Mouse (Mus musculus) frontal cortex, adult 2 months (tissue): Measurements from ENCODE around the gene Cyp21a1. TPM values are rescaled to one million over a fixed set of nuclear protein-coding genes. Genes with fewer than 3 reads are reported as not detected.
"Not testable (repeated sequence)": the region's sequence is repeated elsewhere in the genome, so short reads cannot be mapped to it uniquely, and the experiment has no call there.

Experiments
- DNase-seq, 2 experiments: peaks; one replicate each; pipeline ENCODE4 v3.0.0; 2022; ENCODE audit warnings: low spot score in 1 of 2; ENCODE audit errors: extremely low spot score in 1 of 2
- polyA plus RNA-seq: library from polyadenylated mRNA; depleted of rRNA; stranded (reverse); fragments of >200 nt; gene quantifications from 2 replicates; pipeline ENCODE4 v1.2.3, GENCODE M21; 2012; rRNA removed

Cyp21a1 gene
- polyA plus RNA-seq, result 0.04 TPM in 1 of 2 replicates, not detected in the other

GRCm38 (mm10) chr17:34804301-34804700, at the start of gene Cyp21a1:
TSS of gene Cyp21a1 (minus strand) at chr17:34804561.
- DNase-seq, result not testable (repeated sequence)

GRCm38 (mm10) chr17:34853511-34853910, 49.1 kb upstream of the Cyp21a1 start:
- no peak for DNase-seq

GRCm38 (mm10) chr17:34850517-34851125, 46.3 kb upstream of the Cyp21a1 start:
- DNase-seq, result no peak

GRCm38 (mm10) chr17:34849722-34850516, 45.6 kb upstream of the Cyp21a1 start, which contains the start of the genes Skiv2l and Nelfe:
TSS of gene Skiv2l (minus strand) at chr17:34850210.
TSS of gene Nelfe (plus strand) at chr17:34850391.
- DNase-seq, result peak; percentile 94 to 99

- DNase-seq, result no peak
Measured at GRCm38 (mm10) chr17:34847615-34848014, 43.3 kb upstream of the Cyp21a1 start.

- DNase-seq, result no peak
Measured at GRCm38 (mm10) chr17:34847192-34847591, 42.8 kb upstream of the Cyp21a1 start.

GRCm38 (mm10) chr17:34844884-34845283, 40.5 kb upstream of the Cyp21a1 start:
- no peak for DNase-seq

GRCm38 (mm10) chr17:34840736-34841307, 36.5 kb upstream of the Cyp21a1 start:
- DNase-seq, result no peak

- DNase-seq, result no peak
Measured at GRCm38 (mm10) chr17:34838785-34839184, 34.4 kb upstream of the Cyp21a1 start.

GRCm38 (mm10) chr17:34837464-34838324, 33.3 kb upstream of the Cyp21a1 start:
- no peak for DNase-seq

- DNase-seq, result peak; percentile 97 to 99
Measured at GRCm38 (mm10) chr17:34836856-34837221, 32.5 kb upstream of the Cyp21a1 start, which contains the start of the genes Stk19 and Dxo. TSS of gene Stk19 (minus strand) at chr17:34836945. TSS of gene Dxo (plus strand) at chr17:34837019.

GRCm38 (mm10) chr17:34836155-34836855, 31.9 kb upstream of the Cyp21a1 start:
- DNase-seq, result peak; percentile 18 to 25

- DNase-seq, result not testable (repeated sequence)
Measured at GRCm38 (mm10) chr17:34830776-34831175, 26.4 kb upstream of the Cyp21a1 start.

- no peak for DNase-seq
Measured at GRCm38 (mm10) chr17:34814818-34815370, 10.5 kb upstream of the Cyp21a1 start.

- DNase-seq, result peak in 1 of 2 experiments; percentile 48
Measured at GRCm38 (mm10) chr17:34813747-34814146, 9.4 kb upstream of the Cyp21a1 start.

- no peak for DNase-seq
Measured at GRCm38 (mm10) chr17:34811275-34811674, 6.9 kb upstream of the Cyp21a1 start.

- DNase-seq, result not testable (repeated sequence)
Measured at GRCm38 (mm10) chr17:34810811-34811210, 6.5 kb upstream of the Cyp21a1 start.

- DNase-seq, result not testable (repeated sequence)
Measured at GRCm38 (mm10) chr17:34810411-34810810, 6.0 kb upstream of the Cyp21a1 start.

- DNase-seq, result no peak
Measured at GRCm38 (mm10) chr17:34808599-34809205, 4.3 kb upstream of the Cyp21a1 start.
